Mouse (Mus musculus) ovary, postnatal 14 days (tissue): Measurements from ENCODE around the gene Hmcn1.

Experiments
- DNase-seq: peaks from one replicate; pipeline ENCODE4 v3.0.0; 2022; ENCODE audit warnings: low spot score

Gene Hmcn1

DNA sequence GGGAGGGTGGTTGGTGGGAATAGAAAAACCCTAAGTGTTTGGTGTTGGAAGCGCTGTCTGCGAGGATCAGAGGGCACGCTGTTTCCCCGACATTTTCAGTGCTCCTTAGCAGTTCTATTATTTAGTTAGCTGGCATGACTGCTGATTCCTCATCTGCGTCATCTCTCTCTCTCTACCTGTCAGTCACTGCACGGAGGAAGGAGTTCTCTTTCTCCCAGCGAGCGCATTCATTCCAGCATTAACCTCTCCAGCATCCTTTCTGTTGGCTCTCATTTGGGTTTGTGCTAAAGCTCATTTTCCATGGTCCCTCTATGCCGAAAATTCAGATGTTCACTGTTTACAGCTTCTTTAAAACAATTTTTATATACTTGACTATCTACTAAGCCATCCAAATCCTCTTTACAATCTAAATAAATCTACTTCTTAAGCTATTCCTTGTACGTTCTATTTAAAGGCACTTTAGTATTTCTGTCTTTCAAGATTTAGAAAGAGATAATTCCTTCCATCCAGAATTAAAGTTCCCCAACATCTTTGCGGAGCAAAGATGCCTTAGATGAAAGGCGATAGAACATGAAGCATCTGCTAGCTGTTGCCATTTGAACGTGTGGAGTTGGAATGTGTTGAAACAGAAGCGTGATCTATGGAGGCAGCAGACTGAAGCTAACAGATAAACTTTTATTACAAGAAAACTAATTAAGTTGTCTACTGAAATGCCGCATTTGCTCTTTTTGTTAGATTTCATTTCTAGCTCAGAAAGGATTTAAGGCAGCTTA is 210.0 kb downstream of the Hmcn1 start:
- DNase-seq: no peak

DNA sequence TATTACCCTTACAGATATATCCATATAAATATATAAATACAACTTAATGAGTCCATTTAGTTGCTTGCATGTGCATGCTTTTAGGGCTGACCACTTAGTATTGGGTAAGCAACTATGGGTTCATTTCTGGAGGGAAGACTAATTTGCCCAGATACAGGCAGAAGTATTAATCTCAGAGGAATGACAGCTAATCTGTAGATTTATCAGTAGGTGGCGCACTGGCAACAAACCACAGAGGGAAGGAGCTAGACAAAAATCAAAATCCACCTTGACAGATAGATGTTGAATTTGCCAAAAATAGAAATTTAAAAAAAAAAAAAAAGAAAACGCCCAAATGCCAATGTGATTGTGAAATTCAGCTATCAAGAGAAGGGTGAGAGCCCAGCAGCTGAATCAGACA is 213.3 kb downstream of the Hmcn1 start:
- DNase-seq: no peak

DNA sequence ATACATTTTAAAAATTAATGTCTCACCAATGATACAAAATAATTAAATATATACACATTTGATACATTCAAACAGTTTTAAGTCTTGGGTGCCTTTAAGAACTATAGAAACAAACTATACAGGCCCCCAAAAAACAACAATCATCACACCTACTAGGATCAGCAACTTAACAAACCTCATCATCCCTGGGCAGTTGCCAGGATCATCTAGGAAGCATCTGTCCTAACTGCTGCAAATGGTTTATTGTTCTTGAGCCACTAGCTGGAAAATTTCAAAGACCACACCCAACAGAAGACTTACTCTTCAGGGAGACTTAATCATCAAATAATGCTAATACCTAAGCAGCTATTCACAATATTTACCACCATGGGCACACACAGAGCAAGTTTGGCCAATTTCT is 216.5 kb downstream of the Hmcn1 start:
- DNase-seq: no peak

DNA sequence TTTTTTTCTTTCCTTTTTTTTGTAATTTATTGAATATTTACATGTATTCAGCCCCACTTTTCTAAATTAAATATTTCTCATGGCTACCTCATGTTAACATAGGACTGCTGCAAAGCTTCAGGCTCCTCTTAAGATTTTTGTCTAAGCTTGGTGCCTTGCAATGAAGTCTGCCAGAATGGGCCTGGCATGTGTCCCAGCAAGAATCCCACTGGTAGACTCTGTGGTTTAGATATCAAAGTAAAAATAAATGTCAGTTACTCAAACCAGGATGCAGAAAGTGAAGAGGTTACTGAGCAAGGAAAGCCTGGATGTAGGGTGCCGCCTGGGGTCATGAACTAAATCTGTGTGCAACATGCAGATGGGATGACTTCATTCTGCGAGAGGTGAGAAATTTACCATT is 217.5 kb downstream of the Hmcn1 start:
- no peak for DNase-seq

DNA sequence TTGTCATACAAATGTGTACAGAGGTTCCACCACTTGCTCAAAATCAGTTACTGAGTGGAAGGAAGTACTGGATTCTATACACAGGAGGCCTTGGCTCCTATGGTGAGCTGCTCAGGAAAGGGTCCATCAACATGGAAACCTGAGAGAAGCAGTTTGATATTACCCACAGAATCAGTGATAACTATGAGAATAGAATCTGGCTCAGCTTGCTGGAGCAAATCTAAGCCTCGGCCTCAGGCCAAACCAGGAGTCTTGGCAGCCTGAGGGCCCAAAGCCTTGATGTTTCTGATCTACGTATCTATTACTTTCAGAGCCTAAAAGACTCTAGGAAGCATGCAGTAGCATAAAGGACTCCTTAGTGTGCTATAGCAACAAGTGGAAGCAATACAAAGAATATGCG is 220.3 kb downstream of the Hmcn1 start:
- no peak for DNase-seq

DNA sequence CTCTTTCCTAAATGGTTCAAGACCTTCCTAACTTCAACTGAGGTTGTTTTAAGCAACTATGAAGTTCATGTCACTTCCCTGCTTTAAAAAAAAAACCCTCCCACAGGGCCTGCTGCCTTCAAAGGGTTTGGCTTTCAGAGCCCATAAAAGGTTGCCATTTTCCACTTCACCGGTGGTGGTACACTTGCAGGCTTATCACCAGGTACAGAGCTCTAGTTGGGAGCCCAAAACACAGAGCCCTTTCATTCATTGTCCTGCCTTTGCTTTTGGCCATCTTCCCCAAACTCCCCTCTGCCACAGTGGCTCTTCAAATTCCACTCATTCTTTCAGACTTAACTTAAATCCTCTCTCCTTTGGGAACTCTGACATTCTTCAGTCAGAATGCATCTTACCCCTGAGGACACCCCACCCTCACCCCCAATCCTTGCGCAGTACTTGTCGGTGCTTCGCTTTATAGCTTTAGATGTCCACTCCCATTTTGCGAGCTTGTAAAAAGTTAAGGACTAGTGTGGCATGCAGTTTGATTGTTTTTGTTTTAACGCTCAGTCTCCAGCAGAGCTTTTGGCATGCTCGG is 222.2 kb downstream of the Hmcn1 start:
- no peak for DNase-seq

DNA sequence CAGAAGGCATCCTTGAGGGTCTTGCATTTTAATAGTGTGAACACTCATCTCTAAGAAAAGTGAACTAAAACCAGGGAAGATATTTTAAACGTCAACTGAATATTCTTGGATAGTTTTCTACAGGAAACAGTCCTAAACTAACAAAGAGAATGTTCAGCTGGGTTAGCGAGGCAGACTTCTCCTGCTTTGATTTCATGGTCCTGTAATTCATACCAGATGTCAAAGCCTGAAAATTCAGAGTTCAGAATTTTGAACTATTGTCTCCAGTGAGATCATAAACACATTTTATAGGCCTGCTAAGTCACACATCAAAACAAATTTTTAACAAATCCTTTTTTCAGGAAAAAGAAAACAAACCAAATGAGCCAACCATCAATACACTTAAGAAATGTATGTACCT is 223.4 kb downstream of the Hmcn1 start:
- no peak for DNase-seq

DNA sequence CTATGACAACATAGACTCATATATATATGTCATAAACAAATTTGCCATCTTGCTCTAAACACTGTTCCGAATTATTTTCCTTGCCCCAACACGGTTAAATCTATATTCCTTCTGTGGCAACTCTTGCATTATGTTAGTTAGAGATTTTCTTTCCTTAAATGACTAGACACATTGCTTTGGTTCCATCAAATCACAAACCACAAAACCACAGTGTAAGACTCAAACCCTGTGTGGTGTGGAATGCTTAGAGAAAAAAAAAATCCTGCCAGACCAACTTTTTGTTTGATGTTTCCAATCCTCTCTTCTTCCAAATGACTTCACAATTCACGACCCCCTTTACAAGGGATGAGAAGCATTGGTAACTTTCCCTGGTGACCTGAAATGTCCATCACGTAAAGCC is 231.6 kb downstream of the Hmcn1 start:
- DNase-seq: no peak

DNA sequence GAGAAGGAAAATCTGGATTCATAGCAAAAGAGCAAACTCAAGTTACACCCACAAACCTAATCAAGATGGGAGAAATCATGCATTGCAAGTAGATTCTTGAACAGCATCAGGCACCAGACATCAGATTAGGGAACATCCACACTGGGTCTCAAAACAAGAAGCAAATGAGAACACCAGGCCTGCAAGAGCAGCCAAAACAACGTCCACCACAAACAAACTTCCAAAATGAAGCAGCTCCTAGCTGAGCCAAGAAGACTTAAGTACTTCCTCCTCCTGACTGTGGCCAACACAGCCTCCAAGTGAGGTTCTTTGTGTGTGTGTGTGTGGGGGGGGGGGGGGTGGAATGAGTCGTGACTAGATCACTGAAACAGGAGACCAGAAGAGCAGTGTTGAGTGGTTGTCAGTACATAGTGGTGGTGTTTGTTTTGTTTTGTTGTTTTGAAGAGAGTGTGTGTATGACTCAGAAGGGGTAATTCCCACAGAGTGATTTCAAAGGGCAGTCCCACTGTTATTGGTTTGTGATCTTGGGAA is 232.4 kb downstream of the Hmcn1 start:
- DNase-seq: no peak

DNA sequence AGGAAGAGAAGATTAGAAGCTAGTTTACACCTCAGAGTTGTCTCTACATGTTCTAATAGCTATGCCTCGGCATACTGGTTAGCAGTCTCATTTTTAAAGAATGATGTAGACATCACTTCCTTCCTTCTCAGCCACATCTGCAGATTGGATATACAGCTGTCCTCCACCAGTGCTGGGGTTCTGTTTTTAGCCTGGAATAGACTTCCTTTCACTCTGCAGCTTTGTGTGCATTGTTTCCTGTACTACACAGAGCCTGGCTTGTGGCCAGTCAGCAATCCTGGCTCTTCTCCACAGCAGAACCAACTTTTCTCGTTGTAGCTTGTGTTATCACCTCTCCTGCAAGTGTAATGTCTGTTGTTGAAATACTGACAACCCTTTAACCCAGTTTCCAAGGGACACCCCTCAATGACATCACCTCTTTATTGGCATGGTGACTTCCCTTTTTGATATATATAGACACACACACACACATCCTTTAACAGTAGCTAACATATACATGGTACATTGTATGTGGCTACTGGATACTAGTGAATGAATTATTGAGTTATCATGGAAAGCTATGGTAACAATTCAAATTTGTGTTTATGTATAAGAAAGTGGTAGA is 233.7 kb downstream of the Hmcn1 start:
- no peak for DNase-seq

DNA sequence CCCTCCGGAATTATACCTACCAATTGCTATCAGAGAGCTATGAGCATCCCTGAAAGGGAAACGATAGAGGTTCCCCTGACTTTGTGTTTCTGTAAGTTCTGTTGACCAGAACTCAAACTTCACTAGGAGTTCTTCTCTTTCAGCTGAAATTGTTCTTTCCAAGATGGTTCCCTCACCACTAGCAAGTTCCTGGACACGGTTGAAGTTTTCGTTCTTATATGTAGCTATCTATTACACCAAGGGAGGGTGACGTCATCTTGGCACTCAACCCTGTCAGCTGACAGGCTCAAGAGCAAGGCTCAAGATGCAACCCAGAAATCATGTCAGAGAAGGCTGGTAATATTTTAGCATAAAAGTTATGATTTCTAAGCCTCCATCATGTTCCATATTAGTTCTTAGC is 239.3 kb downstream of the Hmcn1 start:
- DNase-seq: no peak

DNA sequence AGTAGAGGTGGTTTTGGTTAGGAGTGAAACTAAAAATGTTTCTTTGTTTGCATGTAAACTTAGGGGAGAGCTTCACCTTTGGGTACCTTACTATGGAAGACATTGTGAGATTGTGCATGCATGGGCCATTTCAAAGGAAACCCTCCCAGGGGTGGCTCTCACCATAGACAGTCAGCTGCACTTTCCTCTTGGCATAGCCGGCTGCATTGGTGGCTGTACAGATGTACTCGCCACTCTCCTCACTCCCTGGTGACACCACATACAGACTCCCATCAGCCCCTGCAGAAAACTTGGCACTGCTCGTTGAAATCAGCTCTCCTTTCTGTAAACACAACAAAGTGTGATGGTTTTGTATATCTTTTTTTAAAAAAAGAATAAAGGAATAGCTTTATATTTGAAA is 244.5 kb downstream of the Hmcn1 start:
- no peak for DNase-seq

DNA sequence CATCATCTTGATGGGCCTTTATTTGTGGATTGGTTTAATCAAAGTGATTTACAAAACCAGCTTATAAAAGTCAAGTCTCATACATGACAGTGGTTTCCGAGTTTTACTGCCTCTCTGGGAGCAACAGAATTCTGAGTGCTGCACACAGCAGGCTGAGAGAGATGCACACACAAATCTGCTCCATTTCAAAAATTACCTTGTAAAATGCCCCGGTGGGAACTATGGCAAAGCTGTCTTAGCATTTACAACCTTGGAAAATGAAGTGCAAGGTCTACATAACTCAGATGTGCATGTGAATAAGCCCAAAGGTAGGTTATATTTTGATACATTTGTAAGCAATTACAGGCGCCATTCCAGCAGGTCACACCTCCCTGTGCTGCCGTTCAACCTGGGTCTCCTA is 245.5 kb downstream of the Hmcn1 start:
- no peak for DNase-seq

DNA sequence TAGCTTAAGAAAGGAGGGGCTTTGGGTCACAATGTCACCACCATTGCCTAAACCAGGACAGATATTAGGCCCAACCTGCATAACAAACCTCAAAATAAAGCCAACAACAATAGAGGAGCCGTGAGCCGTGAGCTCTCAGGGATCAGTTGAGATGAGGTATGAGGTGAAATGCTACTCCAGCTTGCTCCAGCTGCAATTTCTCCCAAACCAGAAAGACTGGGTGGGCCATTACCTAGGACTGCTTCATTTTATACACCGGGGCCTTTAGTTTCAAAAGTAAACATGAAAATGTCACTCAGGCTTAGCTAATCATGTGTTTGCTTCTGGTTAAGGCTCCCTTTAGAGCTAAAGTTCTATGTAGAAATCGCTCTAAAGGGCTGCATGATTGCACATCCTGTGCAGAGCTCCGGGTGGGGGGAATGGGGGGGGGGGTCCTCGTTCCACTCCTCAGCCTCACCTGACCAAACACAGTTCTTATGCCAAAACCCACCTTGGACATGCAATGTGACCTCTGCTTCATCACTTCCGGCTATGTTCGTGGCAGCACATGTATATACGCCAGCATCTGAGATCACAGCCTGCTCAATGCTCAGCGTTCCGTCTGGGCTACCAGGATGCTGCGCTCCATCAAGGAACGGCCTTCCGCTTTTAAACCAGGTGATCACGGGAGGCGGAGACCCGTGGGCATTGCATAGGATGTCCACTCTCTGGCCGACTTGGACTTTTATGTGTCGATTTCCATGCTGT is 250.0 kb downstream of the Hmcn1 start:
- no peak for DNase-seq

DNA sequence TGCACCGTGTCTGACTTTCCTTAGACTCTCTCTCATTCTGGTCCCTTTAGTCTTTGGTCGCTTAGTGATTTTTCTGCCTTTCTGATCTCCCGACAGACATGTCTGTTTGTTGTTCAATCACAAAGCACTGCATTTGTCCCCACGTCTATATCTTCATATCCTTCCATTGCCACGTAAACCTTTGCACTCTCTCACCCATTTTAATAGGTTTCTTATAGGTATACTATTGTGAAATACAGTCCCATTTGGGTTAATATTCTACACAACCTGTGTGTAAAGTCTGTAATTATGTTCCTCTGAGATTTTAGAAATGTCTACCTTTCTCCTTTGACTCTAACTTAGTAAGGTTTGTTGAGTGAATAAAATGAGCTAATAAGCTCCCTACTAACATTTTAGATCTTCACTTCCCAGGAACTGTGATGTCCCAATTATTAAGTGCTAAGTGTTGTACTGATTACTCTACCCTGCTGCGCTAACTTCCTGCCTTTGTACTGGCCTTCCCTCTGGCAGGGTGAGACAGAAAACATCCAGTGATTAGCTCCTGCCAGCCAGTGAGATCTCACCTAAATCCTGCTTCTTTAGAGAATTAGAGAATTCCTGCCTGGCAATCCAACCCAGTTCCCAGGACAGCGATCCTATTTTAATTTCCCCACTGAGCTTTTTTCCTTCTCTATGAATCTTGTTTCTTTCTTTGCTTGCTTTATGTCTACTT is 250.7 kb downstream of the Hmcn1 start:
- no peak for DNase-seq

DNA sequence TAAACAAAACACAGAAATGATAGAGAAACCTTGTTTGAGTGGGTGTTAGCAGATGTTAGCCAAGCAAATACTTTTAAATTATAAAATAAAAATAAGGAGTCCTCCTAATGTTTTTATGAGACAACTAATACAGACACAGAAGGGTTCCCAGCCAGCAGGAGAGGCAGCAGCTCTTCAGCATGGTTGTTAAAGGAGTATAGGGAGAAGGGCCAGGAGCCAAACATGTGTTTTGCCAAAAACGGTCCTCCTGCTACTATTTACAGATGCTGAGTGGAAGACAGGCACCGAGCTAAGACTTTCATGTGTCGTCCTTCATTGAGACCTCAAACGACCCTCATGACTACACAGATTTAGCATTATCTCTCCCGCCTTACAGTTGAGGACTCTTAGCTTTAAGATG is 281.8 kb downstream of the Hmcn1 start:
- peak; percentile 27 for DNase-seq

DNA sequence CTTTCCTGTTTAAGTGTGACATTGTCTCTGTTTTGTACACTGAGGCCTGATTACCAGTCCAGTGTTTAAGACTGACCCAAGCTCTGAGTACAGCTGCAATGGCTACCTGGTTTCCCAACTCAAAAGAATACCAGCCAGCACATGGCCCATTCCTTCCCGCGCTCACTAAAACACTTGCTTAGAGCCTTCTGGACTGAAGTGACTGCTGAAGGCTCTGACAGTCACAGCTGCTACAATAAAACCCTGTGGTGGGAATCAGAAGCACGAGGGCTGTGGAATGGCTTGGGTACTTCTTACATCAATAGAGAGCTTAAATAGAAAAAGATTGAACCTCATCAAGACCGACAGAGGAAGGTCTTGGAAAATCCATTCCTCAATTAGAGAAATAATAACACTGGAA is 286.7 kb downstream of the Hmcn1 start:
- no peak for DNase-seq

DNA sequence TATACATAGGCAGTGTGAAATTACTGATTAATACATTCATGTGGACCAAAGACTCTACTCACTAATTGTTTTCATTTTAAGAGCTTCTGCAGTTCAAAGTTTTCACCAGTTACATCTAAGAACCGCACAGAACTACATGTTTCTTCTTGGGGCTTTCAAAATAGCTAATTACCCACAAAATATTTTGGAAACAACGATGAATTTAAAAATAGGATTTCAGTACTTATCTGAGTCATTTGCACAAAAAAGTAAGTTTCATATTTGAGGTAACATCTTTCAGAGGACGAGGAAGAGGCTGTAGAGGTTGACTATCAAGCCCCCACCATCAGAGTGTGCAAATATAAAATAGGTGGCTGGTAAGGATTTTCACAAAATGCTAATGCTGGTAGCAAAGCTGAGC is 295.5 kb downstream of the Hmcn1 start:
- DNase-seq: no peak

DNA sequence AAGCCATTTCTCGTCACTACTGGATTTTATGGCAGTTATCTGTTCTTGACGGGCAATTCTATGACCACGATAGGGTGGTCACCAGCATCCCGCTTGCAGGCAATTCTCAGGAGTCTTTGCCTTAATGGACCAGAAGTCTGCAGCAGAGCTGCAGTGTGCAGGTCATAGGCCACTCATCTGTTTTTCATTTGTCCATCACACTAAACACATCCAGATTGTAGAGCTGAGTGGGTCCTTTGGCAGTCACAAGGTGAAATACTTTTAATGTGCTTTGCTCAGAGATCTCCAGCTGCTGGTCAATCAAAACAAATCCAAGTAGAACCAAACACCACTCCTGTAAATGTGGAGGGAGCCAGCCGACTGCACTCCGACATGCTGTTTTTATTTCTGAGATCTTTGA is 311.2 kb downstream of the Hmcn1 start:
- DNase-seq: no peak

DNA sequence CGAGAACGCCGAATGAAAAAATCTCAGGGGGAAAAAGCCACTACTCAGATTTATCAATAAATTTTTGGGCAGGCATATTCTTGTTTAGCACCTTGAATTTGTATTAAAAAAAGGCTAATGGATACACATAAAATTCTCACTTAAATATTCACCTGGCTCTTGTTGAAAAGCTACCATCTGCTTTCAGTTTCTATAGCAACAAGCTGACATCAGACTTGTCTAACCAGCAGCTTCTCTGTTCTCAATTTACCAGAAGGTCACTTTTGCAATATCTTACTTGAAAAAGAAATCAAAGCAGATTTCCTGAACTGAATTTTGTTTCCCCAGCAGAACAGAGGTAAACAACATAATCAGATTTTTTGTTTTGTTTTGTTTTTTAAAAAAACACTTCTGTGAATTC is 311.8 kb downstream of the Hmcn1 start:
- no peak for DNase-seq

DNA sequence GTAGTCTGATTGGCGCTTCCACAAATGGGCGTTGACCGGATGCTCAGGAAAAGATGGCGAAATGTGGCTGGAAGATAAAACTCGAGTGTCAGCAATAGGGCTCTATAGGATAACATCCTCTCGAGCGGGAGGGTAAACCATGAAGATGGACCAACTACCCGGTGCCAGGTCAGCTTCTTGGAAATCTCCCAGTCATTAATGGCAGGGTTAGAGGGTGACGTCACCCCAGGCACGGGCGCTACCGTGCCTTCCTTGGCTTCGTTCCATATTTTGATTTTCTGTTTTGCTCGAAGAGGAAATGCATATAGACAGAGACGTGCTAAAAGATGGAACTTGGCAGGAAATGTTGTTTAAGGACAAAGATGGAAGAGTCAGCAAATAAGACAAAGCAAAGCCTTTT is 312.2 kb downstream of the Hmcn1 start:
- no peak for DNase-seq

DNA sequence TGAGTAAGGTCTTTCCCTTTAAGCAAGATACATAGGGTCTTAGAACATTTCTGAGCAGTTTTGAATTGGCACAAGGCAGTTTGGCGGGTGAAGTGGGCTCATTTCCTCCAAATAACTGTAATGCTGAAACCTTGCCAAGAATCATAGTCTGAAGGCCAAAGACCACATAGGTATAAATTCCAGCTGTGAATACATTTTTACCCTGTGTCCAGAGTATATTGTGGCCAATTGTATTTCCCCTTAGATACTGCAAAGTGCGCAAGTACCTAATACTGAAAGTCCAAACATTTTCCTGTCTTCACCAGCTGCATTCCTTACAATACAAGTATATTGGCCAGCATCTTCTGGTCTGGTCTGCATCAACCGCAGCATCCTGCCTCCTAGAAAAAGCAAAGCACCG is 312.9 kb downstream of the Hmcn1 start:
- no peak for DNase-seq
